Mouse (Mus musculus) testis, adult 2 months (tissue): ENCODE data around the gene Cpne2.

Source experiments
- CTCF ChIP-seq: fragments of 200-500 bp; IDR thresholded peaks from 2 replicates; pipeline ENCODE4 v1.5.1; 2012; ENCODE audit warnings: low read depth, mild to moderate bottlenecking, inconsistent platforms, low read length, moderate library complexity; ENCODE audit not compliant: control insufficient read depth, insufficient read depth, insufficient replicate concordance
- POLR2A ChIP-seq: fragments of 200-500 bp; IDR thresholded peaks from 2 replicates; pipeline ENCODE4 v1.6.1; 2012; ENCODE audit warnings: low read depth, mild to moderate bottlenecking, inconsistent platforms, low read length, moderate library complexity; ENCODE audit not compliant: control insufficient read depth

- TF ChIP-seq CTCF, result no peak
- TF ChIP-seq POLR2A, result no peak
Observed at GRCm38 (mm10) chr8:94488016-94488415, 44.8 kb upstream of the Cpne2 start.
